Mouse (Mus musculus) spleen, adult 2 months (tissue): Measurements from ENCODE around the gene Slc23a2. TPM values are rescaled to one million over a fixed set of nuclear protein-coding genes. Genes with fewer than 3 reads are reported as not detected.

ENCODE experiments used
- DNase-seq, 2 experiments: peaks; one replicate each; pipeline versions ENCODE4 v3.0.0 to v3.0.0-alpha.2; 2012 to 2021; ENCODE audit warnings: low spot score in 2 of 2, low read depth in 1 of 2
- H3K27ac ChIP-seq: fragments of 200-500 bp; 2 replicates; pipeline ENCODE4 v1.5.1; 2012; ENCODE audit warnings: low read length, inconsistent platforms; ENCODE audit not compliant: insufficient read depth
- H3K27me3 ChIP-seq: fragments of 200-500 bp; 2 replicates; pipeline ENCODE4 v1.6.1; 2012; ENCODE audit warnings: mild to moderate bottlenecking, moderate library complexity, low read length, inconsistent platforms; ENCODE audit not compliant: control insufficient read depth, insufficient read depth
- H3K36me3 ChIP-seq: fragments of 200-500 bp; 2 replicates; pipeline ENCODE4 v1.6.1; 2012; ENCODE audit warnings: mild to moderate bottlenecking, low read length, inconsistent platforms; ENCODE audit not compliant: control insufficient read depth, insufficient read depth
- H3K4me1 ChIP-seq: fragments of 200-500 bp; 2 replicates; pipeline ENCODE4 v1.6.1; 2011; ENCODE audit warnings: inconsistent platforms; ENCODE audit not compliant: control insufficient read depth, insufficient read depth, insufficient read length
- H3K4me3 ChIP-seq: fragments of 200-500 bp; 2 replicates; pipeline ENCODE4 v1.5.1; 2011; ENCODE audit warnings: mild to moderate bottlenecking, inconsistent platforms; ENCODE audit not compliant: insufficient read depth, insufficient read length; ENCODE audit errors: extremely low read depth
- CTCF ChIP-seq: fragments of 200-500 bp; IDR thresholded peaks from 2 replicates; pipeline ENCODE4 v1.5.1; 2011; ENCODE audit warnings: mild to moderate bottlenecking, inconsistent platforms; ENCODE audit not compliant: insufficient read depth, insufficient read length, insufficient replicate concordance; ENCODE audit errors: extremely low read depth
- POLR2A ChIP-seq: fragments of 200-500 bp; IDR thresholded peaks from 2 replicates; pipeline ENCODE4 v1.6.1; 2011; ENCODE audit warnings: low read depth, low read length, inconsistent platforms
- WGBS: fragments of 180-500 bp; shearing (Covaris S2); methylation state at CpG from one replicate; pipeline ENCODE4 v1.1.7; 2018; 5-methylcytosine and 5-hydroxymethylcytosine counted together
- polyA plus RNA-seq: library from polyadenylated mRNA; depleted of rRNA; stranded (reverse); fragments of >200 nt; gene quantifications from 2 replicates; pipeline ENCODE4 v1.2.3, GENCODE M21; 2012; rRNA removed

Gene Slc23a2
- polyA plus RNA-seq: 18.7 and 20.6 TPM in 2 replicates

GRCm38 (mm10) chr2:132144971-132145691 is at the start of gene Slc23a2:
Slc23a2 (minus strand) TSS chr2:132145108.
- peak in 1 of 2 experiments; percentile 26 for DNase-seq
- 0 out of 2 replicates have a peak within 1 kb of the TSS, but pooled peaks have one; percentile 13 for H3K27ac ChIP-seq
- peak within 1 kb of the TSS; percentile 87 for H3K4me3 ChIP-seq
- no peaks in the 10 kb centered on the region for H3K27me3 ChIP-seq
- no peaks in the 10 kb centered on the region for H3K36me3 ChIP-seq
- peaks cover 2% of the 10 kb centered on the region; the same call in 1 of the 2 replicates for H3K4me1 ChIP-seq
- TF ChIP-seq CTCF (no peak; the same call in 1 of the 2 replicates), POLR2A (peak; percentile 10; the same call in 1 of the 2 replicates)
- 2% methylated on average over 45 of the region's 68 CpGs for WGBS

GRCm38 (mm10) chr2:132190602-132191161 is 45.8 kb upstream of the Slc23a2 start:
- Histone ChIP-seq H3K27me3 (no peaks in the 10 kb centered on the region), H3K4me1 (no peaks in the 10 kb centered on the region), H3K27ac (no peak overlapping the region), H3K4me3 (no peak overlapping the region), H3K36me3 (no peaks in the 10 kb centered on the region)
- TF ChIP-seq CTCF: no peak
- no peak for TF ChIP-seq POLR2A
- 74% methylated on average over 3 of the region's 3 CpGs for WGBS
- DNase-seq: no peak

DNA sequence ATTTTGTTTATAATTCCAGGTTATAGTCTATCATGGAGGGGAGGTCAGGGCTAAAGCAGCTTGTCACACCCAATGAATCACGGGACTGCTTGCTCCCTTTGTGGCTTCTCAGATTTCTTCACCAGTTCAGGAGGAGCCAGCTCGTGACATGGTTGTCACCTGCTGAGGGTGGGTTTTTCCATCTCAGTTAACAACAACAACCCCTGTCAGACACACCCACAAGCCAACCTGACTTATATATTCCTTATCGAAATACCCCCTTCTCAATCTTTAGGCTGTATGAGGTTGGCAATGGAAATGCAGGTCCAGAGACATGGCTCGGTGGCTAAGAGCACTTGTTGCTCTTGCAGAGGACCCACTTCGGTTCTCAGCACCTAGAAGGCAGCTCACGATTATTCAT is 39.0 kb upstream of the Slc23a2 start:
- Histone ChIP-seq H3K27ac (no peak overlapping the region), H3K27me3 (no peaks in the 10 kb centered on the region), H3K36me3 (no peaks in the 10 kb centered on the region), H3K4me1 (no peaks in the 10 kb centered on the region), H3K4me3 (no peak overlapping the region)
- no peak for DNase-seq
- TF ChIP-seq CTCF (no peak), POLR2A (no peak)
- 89% methylated on average over 6 of the region's 6 CpGs for WGBS

DNA sequence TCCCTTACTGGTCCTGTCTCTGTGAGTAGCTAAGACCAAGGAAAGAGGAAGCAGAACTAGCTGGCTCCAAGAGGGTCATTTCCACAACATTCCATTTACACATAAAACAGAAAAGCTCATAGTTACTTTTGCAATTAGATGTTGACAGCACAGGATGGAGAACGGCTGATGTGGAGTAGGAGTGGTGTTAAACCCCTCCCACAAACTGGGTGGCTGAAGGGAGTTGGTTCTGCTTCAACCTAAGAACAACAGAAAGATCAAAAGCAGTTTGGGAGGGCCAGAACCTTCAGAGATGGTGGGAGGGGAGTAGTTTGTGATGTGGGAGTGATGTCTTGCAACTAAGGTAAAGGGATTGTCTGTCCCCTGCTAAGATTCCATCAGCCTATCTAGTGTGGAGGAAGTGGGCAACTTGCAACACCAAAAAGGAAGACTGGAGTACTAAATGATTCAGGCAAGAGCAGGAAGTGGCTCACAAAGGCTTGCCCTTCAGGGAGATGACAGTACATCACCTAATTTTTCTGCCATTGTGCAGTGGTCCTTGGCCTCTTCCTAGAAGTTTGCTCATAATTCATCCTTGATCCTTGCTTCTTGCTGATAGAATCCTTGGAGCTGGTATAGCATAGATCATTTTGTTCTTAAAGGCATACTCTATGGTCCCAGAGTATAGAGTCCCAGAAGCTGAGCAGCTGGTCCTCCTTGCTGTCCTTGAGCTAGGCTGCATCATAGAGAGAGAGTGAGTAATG is 35.7 kb upstream of the Slc23a2 start:
- 7% methylated on average over 1 of the region's 1 CpGs for WGBS
- no peak overlapping the region for H3K27ac ChIP-seq

DNA sequence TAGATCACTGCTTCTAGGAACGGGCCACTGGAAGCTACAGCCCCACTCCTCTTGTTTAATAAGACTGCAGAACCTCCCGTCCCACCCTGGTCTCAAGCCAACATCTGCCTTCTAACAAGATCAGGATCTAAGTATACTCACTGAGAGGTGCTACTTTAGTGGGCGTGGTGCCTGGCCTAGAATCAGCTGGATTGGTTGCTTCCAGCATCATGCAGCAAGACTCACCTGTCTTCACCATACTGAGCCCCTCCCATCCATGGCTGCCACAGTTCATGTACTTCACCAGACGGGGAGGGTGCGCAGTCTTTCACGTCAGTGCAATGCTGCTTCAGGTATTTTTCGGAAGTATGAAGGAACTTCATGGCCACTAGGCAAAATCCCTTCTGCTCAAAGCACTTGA is 34.5 kb upstream of the Slc23a2 start:
- TF ChIP-seq CTCF (no peak), POLR2A (no peak)
- WGBS: 77% methylated on average over 7 of the region's 7 CpGs
- Histone ChIP-seq H3K36me3 (no peaks in the 10 kb centered on the region), H3K4me3 (no peak overlapping the region), H3K27me3 (no peaks in the 10 kb centered on the region), H3K27ac (no peak overlapping the region), H3K4me1 (no peaks in the 10 kb centered on the region)
- no peak for DNase-seq

More for the DNA sequence above, 35.7 kb upstream of the Slc23a2 start:
- no peak overlapping the region for H3K4me3 ChIP-seq
- no peaks in the 10 kb centered on the region for H3K27me3 ChIP-seq
- DNase-seq: no peak
- TF ChIP-seq POLR2A: no peak
- TF ChIP-seq CTCF: no peak
- H3K4me1 ChIP-seq: no peaks in the 10 kb centered on the region
- H3K36me3 ChIP-seq: no peaks in the 10 kb centered on the region

GRCm38 (mm10) chr2:132177406-132177805 is 32.5 kb upstream of the Slc23a2 start:
- H3K27me3 ChIP-seq: no peaks in the 10 kb centered on the region
- DNase-seq: no peak
- 91% methylated on average over 9 of the region's 9 CpGs for WGBS
- H3K27ac ChIP-seq: no peak overlapping the region
- no peak overlapping the region for H3K4me3 ChIP-seq
- no peaks in the 10 kb centered on the region for H3K36me3 ChIP-seq
- H3K4me1 ChIP-seq: no peaks in the 10 kb centered on the region
- TF ChIP-seq CTCF (no peak), POLR2A (no peak)
